ENCODE assay signal across 28 mouse cellular contexts in the genomic region with DNA sequence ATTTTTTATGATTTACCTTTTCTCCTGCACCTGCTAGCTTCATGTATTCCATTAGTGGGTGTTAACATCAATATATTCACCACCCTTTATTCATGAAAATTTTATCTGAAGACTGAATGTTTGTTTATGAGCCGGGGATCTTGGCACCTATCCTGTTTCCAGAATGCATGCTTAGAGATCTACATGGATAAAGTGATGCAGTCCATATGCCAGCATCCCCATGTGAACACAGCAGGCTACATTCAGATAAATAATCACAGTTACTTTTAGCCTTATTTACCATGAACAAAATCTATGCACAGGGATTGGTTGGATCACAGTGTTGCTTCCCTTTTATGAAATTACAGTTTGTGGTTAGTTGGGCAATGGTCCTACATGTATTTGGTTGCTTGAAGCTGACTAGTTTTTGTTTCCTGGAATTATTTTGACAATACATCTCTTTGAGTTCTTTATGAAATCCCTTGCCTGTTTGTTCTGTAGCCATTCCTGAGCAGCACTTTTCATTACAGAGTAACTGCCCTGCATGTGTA. TPM values are rescaled to one million over a fixed set of nuclear protein-coding genes. Genes with fewer than 3 reads are reported as not detected.
A peak's percentile ranks its signal among the peaks of the same experiment; 100 is the strongest.
DNase-seq lines count a peak whose midpoint lies in the region; ATAC-seq lines count a peak whose summit lies in the region.
"Had no signal": no experiment of that assay in that cellular context is flagged by ENCODE, and none has a peak within 500 bp of the region (broad histone marks: within the 10 kb centered on the region; RNA-seq: fewer than 3 reads in every experiment).

No protein-coding gene starts in this region.

- H3K9ac ChIP-seq in forebrain, embryonic 13.5 days: no peak overlapping the region
- H3K9ac ChIP-seq: limb, embryonic 15.5 days had no signal

- WGBS in forebrain, embryonic 13.5 days: 65% methylated on average over 1 of the region's 1 CpGs
- WGBS in forebrain, embryonic 10.5 days: 74% methylated on average over 1 of the region's 1 CpGs
- 82% methylated on average over 1 of the region's 1 CpGs for WGBS in limb, embryonic 10.5 days

- H3K4me2 ChIP-seq in forebrain, embryonic 13.5 days: no peak overlapping the region
- H3K4me2 ChIP-seq: limb, embryonic 15.5 days had no signal

- H3K27ac ChIP-seq in forebrain, embryonic 13.5 days: no peak overlapping the region
- H3K27ac ChIP-seq in forebrain, embryonic 10.5 days: no peak overlapping the region
- no peak overlapping the region for H3K27ac ChIP-seq in limb, embryonic 10.5 days
- H3K27ac ChIP-seq: heart, adult 2 months; limb, embryonic 15.5 days had no signal

- no peaks in the 10 kb centered on the region for H3K9me3 ChIP-seq in forebrain, embryonic 13.5 days (replicated peaks)
- H3K9me3 ChIP-seq in forebrain, embryonic 10.5 days: no peaks in the 10 kb centered on the region
- no peaks in the 10 kb centered on the region for H3K9me3 ChIP-seq in limb, embryonic 10.5 days (replicated peaks)
- H3K9me3 ChIP-seq: limb, embryonic 15.5 days had no signal

- H3K4me3 ChIP-seq in forebrain, embryonic 13.5 days: no peak overlapping the region
- no peak overlapping the region for H3K4me3 ChIP-seq in forebrain, embryonic 10.5 days
- H3K4me3 ChIP-seq in limb, embryonic 10.5 days: no peak overlapping the region
- H3K4me3 ChIP-seq: heart, adult 2 months; limb, embryonic 15.5 days; myocyte had no signal

- peaks cover 22% of the 10 kb centered on the region for H3K4me1 ChIP-seq in forebrain, embryonic 13.5 days
- peaks cover 27% of the 10 kb centered on the region for H3K4me1 ChIP-seq in forebrain, embryonic 10.5 days
- H3K4me1 ChIP-seq in limb, embryonic 10.5 days: peaks cover 10% of the 10 kb centered on the region

- H3K36me3 ChIP-seq in forebrain, embryonic 13.5 days (ENCODE audit: poor library complexity, severe bottlenecking): no peaks in the 10 kb centered on the region
- H3K36me3 ChIP-seq in forebrain, embryonic 10.5 days (replicated peaks): no peaks in the 10 kb centered on the region
- no peaks in the 10 kb centered on the region for H3K36me3 ChIP-seq in limb, embryonic 10.5 days
- H3K36me3 ChIP-seq: limb, embryonic 15.5 days had no signal

- ATAC-seq in forebrain, embryonic 13.5 days: peak; percentile 31; the same call in 1 of the 2 replicates
- ATAC-seq in granulocyte monocyte progenitor cell, adult 5-6 weeks (replicated peaks; ENCODE audit: poor library complexity, severe bottlenecking): peak; percentile 76

- H3K27me3 ChIP-seq in forebrain, embryonic 13.5 days: no peaks in the 10 kb centered on the region
- H3K27me3 ChIP-seq in forebrain, embryonic 10.5 days (ENCODE audit: poor library complexity, severe bottlenecking): no peaks in the 10 kb centered on the region
- no peaks in the 10 kb centered on the region for H3K27me3 ChIP-seq in limb, embryonic 10.5 days (ENCODE audit: low read depth, poor library complexity, severe bottlenecking)
- H3K27me3 ChIP-seq: CH12.LX; limb, embryonic 15.5 days had no signal

- no peak for DNase-seq in forebrain, embryonic 10.5 days (ENCODE audit: extremely low spot score, low spot score)
- DNase-seq in lung, postnatal 36 days: peak; percentile 45
- no peak for DNase-seq in lung, adult 18-20 months
- DNase-seq in ovary, postnatal 10 days (ENCODE audit: low spot score): no peak
- no peak for DNase-seq in limb, embryonic 10.5 days (ENCODE audit: low spot score)
- no peak for DNase-seq in layer of hippocampus, adult 9-10 months (ENCODE audit: low spot score)
- DNase-seq: adrenal gland, adult 2 months; cerebellum, adult 9-11 months; heart, adult 2 months; heart, postnatal 4 days; kidney, adult 11 months; right cerebral cortex, postnatal 25 days; thymus, adult 2 months had no signal

RNA-seq across cellular contexts. Expression of a gene that starts 16.5 kb away (rescaled TPM):
- 179 TPM in 2 replicates for polyA plus RNA-seq in forebrain, embryonic 13.5 days (2015; fragmentation: Nextera tagmentation; extraction: Ambion mirVana)
- 42.3 and 42.5 TPM in 2 replicates for polyA plus RNA-seq in forebrain, embryonic 10.5 days (2016; fragmentation: Nextera tagmentation; extraction: Ambion mirVana)
- total RNA-seq in granulocyte monocyte progenitor cell, adult 5-6 weeks (2014; fragmentation: Nextera tagmentation): 47.3 and 48.3 TPM in 2 replicates
- 60.2 and 67.6 TPM in 2 replicates for total RNA-seq in granulocyte monocyte progenitor cell, adult 5-6 weeks (2017)
- 23.7 and 34.1 TPM in 2 replicates for polyA plus RNA-seq in limb, embryonic 10.5 days (2016; fragmentation: Nextera tagmentation; extraction: Ambion mirVana)

RNA-seq across cellular contexts. Expression of a gene that starts 56.3 kb away (rescaled TPM):
- polyA plus RNA-seq in forebrain, embryonic 13.5 days (2015; fragmentation: Nextera tagmentation; extraction: Ambion mirVana): not detected in 2 replicates
- 0.19 TPM in 1 of 2 replicates, not detected in the other for polyA plus RNA-seq in forebrain, embryonic 10.5 days (2016; fragmentation: Nextera tagmentation; extraction: Ambion mirVana)
- total RNA-seq in granulocyte monocyte progenitor cell, adult 5-6 weeks (2014; fragmentation: Nextera tagmentation): not detected in 2 replicates
- not detected in 2 replicates for total RNA-seq in granulocyte monocyte progenitor cell, adult 5-6 weeks (2017)
- polyA plus RNA-seq in limb, embryonic 10.5 days (2016; fragmentation: Nextera tagmentation; extraction: Ambion mirVana): not detected in 2 replicates
- total RNA-seq: adrenal gland, adult 2 months; CH12.LX; gastrocnemius, adult 8-10 months; heart, adult 2 months; heart, postnatal 4 days; layer of hippocampus, postnatal 25 days; left cerebral cortex, postnatal 10 days had no signal
- polyA plus RNA-seq: adrenal gland, adult 2 months; heart, adult 2 months; heart, embryonic 14.5 days; hindbrain, embryonic 16.5 days; kidney, postnatal 0 days; limb, embryonic 15.5 days; liver, embryonic 16.5 days; midbrain, embryonic 14.5 days; myocyte; neural tube, embryonic 14.5 days; stomach, embryonic 16.5 days; thymus, adult 2 months had no signal

RNA-seq across cellular contexts. Expression of a gene that starts 57.7 kb away (rescaled TPM):
- 0.88 and 1.4 TPM in 2 replicates for polyA plus RNA-seq in forebrain, embryonic 13.5 days (2015; fragmentation: Nextera tagmentation; extraction: Ambion mirVana)
- 3.9 and 5.1 TPM in 2 replicates for polyA plus RNA-seq in forebrain, embryonic 10.5 days (2016; fragmentation: Nextera tagmentation; extraction: Ambion mirVana)
- not detected in 2 replicates for total RNA-seq in granulocyte monocyte progenitor cell, adult 5-6 weeks (2014; fragmentation: Nextera tagmentation)
- total RNA-seq in granulocyte monocyte progenitor cell, adult 5-6 weeks (2017): not detected in 2 replicates
- polyA plus RNA-seq in limb, embryonic 10.5 days (2016; fragmentation: Nextera tagmentation; extraction: Ambion mirVana): 3.2 and 6.0 TPM in 2 replicates
- total RNA-seq: CH12.LX had no signal
- polyA plus RNA-seq: myocyte had no signal
